Mouse (Mus musculus): Measurements from ENCODE around the gene Ank3. TPM values are rescaled to one million over a fixed set of nuclear protein-coding genes. Genes with fewer than 3 reads are reported as not detected.

The Ank3 gene
- polyA plus RNA-seq, 1 experiment from 2014 or later = 47.6 TPM

DNA sequence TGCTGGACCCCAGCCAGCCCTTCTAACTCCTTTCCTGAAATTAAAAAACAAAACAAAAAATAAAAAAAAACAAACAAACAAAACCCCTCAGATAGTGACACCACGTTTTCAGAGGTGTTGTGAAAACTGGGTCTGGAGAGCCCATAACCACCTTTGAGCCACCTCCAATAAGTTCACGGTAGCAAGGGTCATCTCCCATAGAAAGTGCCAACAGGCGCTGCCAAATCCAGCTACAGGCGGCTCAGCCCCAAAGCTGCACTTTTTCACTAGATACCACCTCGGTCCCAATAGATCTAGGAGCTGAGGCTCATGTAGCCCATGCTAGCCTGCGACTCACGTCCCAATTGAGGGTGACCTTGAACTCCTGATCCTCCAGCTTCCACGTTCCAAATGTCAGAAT, 547.7 kb downstream of the Ank3 start:
- 83% methylated on average over 8 of the region's 8 CpGs for WGBS

GRCm38 (mm10) chr10:69947093-69947492, 548.5 kb downstream of the Ank3 start:
- no peaks in the 10 kb centered on the region for H3K36me3 ChIP-seq (ENCODE audit: insufficient read depth, low read length)
- H3K4me2 ChIP-seq (replicated peaks; ENCODE audit: low read depth, low read length) = no peak overlapping the region
- no peak overlapping the region for H3K4me3 ChIP-seq (ENCODE audit: low read length)
- H3K27ac ChIP-seq (ENCODE audit: low read length) = peak overlapping the region; percentile 17; the same call in 1 of the 2 replicates
- 80% methylated on average over 6 of the region's 6 CpGs for WGBS
- ATAC-seq (ENCODE audit: low FRiP score, low TSS enrichment) = no peak
- no peaks in the 10 kb centered on the region for H3K27me3 ChIP-seq (ENCODE audit: insufficient read depth, low read length)
- H3K9ac ChIP-seq (replicated peaks; ENCODE audit: low read length) = no peak overlapping the region
- no peaks in the 10 kb centered on the region for H3K9me3 ChIP-seq (ENCODE audit: low read length)
- H3K4me1 ChIP-seq (ENCODE audit: insufficient read depth, low read length) = no peaks in the 10 kb centered on the region

More for the DNA sequence above, 547.7 kb downstream of the Ank3 start:
- Histone ChIP-seq H3K9me3 (ENCODE audit: low read length) (no peaks in the 10 kb centered on the region), H3K4me3 (ENCODE audit: low read length) (no peak overlapping the region), H3K4me1 (ENCODE audit: insufficient read depth, low read length) (no peaks in the 10 kb centered on the region), H3K36me3 (ENCODE audit: insufficient read depth, low read length) (no peaks in the 10 kb centered on the region), H3K4me2 (replicated peaks; ENCODE audit: low read depth, low read length) (no peak overlapping the region), H3K9ac (replicated peaks; ENCODE audit: low read length) (no peak overlapping the region), H3K27me3 (ENCODE audit: insufficient read depth, low read length) (no peaks in the 10 kb centered on the region), H3K27ac (ENCODE audit: low read length) (peak overlapping the region; percentile 17; the same call in 1 of the 2 replicates)
- ATAC-seq (ENCODE audit: low FRiP score, low TSS enrichment) = no peak

DNA sequence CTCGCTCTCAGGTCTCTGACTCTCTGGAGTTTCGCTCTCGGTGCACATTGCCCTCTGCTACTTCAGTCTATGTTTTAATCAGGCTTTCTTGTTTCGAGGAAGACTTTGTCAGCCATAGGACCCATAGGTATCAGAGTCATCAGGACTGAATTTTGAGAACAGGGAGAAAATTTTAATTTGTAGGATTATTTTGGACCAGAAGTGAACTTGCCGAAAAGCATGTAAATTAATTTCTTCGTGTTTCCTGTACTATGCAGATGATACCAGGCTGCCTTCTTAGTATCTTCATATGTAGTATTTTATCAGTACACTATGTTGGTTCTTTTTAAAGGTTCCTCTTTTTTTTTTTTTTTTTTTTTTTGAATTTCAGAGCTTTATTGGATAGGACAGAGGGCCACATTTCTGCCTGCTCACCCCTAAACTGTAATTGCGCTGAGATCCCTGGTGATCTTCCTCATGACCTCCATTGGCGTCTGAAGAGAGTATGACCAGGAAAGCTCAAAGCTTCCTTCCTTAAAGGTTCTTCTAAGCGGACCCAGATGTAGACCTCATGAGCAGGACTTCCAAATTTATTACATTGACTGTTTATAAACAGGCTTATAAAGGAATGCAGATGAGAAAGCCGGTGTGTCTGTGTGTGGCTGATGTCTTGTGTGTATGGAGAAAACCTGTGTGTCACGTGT, 551.8 kb downstream of the Ank3 start:
- WGBS = 94% methylated on average over 11 of the region's 11 CpGs
- no peaks in the 10 kb centered on the region for H3K4me1 ChIP-seq (ENCODE audit: insufficient read depth, low read length)
- ATAC-seq (ENCODE audit: low FRiP score, low TSS enrichment) = no peak
- H3K36me3 ChIP-seq (ENCODE audit: insufficient read depth, low read length) = peaks cover 13% of the 10 kb centered on the region; the same call in 1 of the 2 replicates
- H3K27me3 ChIP-seq (ENCODE audit: insufficient read depth, low read length) = no peaks in the 10 kb centered on the region
- H3K9ac ChIP-seq (replicated peaks; ENCODE audit: low read length) = no peak overlapping the region
- H3K4me3 ChIP-seq (ENCODE audit: low read length) = no peak overlapping the region
- no peak overlapping the region for H3K4me2 ChIP-seq (replicated peaks; ENCODE audit: low read depth, low read length)
- no peaks in the 10 kb centered on the region for H3K9me3 ChIP-seq (ENCODE audit: low read length)
- H3K27ac ChIP-seq (ENCODE audit: low read length) = no peak overlapping the region

DNA sequence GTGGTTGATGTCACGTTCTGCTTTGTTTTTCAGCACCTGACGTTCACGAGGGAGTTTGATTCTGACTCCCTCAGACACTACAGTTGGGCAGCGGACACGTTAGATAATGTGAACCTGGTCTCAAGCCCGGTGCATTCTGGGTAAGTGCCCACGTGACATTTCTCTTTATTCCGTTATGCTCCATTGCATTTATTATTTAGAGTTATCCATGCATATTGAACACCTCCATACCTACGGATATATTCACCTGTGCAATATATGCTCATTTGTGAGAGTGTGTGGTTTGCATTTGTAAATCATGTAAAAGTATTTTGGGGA, 552.3 kb downstream of the Ank3 start:
- Histone ChIP-seq H3K4me3 (ENCODE audit: low read length) (no peak overlapping the region), H3K27ac (ENCODE audit: low read length) (no peak overlapping the region), H3K9ac (replicated peaks; ENCODE audit: low read length) (no peak overlapping the region), H3K9me3 (ENCODE audit: low read length) (no peaks in the 10 kb centered on the region), H3K36me3 (ENCODE audit: insufficient read depth, low read length) (peaks cover 13% of the 10 kb centered on the region; the same call in 1 of the 2 replicates), H3K4me1 (ENCODE audit: insufficient read depth, low read length) (no peaks in the 10 kb centered on the region), H3K27me3 (ENCODE audit: insufficient read depth, low read length) (no peaks in the 10 kb centered on the region), H3K4me2 (replicated peaks; ENCODE audit: low read depth, low read length) (no peak overlapping the region)
- 84% methylated on average over 9 of the region's 9 CpGs for WGBS
- no peak for ATAC-seq (ENCODE audit: low FRiP score, low TSS enrichment)

- H3K27me3 ChIP-seq (ENCODE audit: insufficient read depth, low read length) = no peaks in the 10 kb centered on the region
- no peak for ATAC-seq (ENCODE audit: low FRiP score, low TSS enrichment)
- WGBS = 85% methylated on average over 4 of the region's 4 CpGs
- no peaks in the 10 kb centered on the region for H3K4me1 ChIP-seq (ENCODE audit: insufficient read depth, low read length)
- peaks cover 19% of the 10 kb centered on the region for H3K36me3 ChIP-seq (ENCODE audit: insufficient read depth, low read length)
- H3K9ac ChIP-seq (replicated peaks; ENCODE audit: low read length) = no peak overlapping the region
- H3K27ac ChIP-seq (ENCODE audit: low read length) = no peak overlapping the region
- H3K4me2 ChIP-seq (replicated peaks; ENCODE audit: low read depth, low read length) = no peak overlapping the region
- H3K9me3 ChIP-seq (ENCODE audit: low read length) = no peaks in the 10 kb centered on the region
- H3K4me3 ChIP-seq (ENCODE audit: low read length) = no peak overlapping the region
These were observed 552.9 kb downstream of the Ank3 start for GRCm38 (mm10) chr10:69951426-69951825.

GRCm38 (mm10) chr10:69952316-69952715, 553.7 kb downstream of the Ank3 start:
- no peak for ATAC-seq (ENCODE audit: low FRiP score, low TSS enrichment)

GRCm38 (mm10) chr10:69954657-69955267, 556.2 kb downstream of the Ank3 start:
- WGBS = 77% methylated on average over 9 of the region's 9 CpGs
- no peak for ATAC-seq (ENCODE audit: low FRiP score, low TSS enrichment)
- Histone ChIP-seq H3K27me3 (ENCODE audit: insufficient read depth, low read length) (no peaks in the 10 kb centered on the region), H3K9ac (replicated peaks; ENCODE audit: low read length) (no peak overlapping the region), H3K4me1 (ENCODE audit: insufficient read depth, low read length) (no peaks in the 10 kb centered on the region), H3K36me3 (ENCODE audit: insufficient read depth, low read length) (peaks cover 24% of the 10 kb centered on the region), H3K9me3 (ENCODE audit: low read length) (no peaks in the 10 kb centered on the region), H3K4me3 (ENCODE audit: low read length) (no peak overlapping the region), H3K4me2 (replicated peaks; ENCODE audit: low read depth, low read length) (no peak overlapping the region), H3K27ac (ENCODE audit: low read length) (no peak overlapping the region)

More at GRCm38 (mm10) chr10:69952316-69952715, 553.7 kb downstream of the Ank3 start:
- Histone ChIP-seq H3K36me3 (ENCODE audit: insufficient read depth, low read length) (peaks cover 20% of the 10 kb centered on the region), H3K9me3 (ENCODE audit: low read length) (no peaks in the 10 kb centered on the region), H3K4me2 (replicated peaks; ENCODE audit: low read depth, low read length) (no peak overlapping the region), H3K27me3 (ENCODE audit: insufficient read depth, low read length) (no peaks in the 10 kb centered on the region), H3K4me3 (ENCODE audit: low read length) (no peak overlapping the region), H3K27ac (ENCODE audit: low read length) (no peak overlapping the region), H3K4me1 (ENCODE audit: insufficient read depth, low read length) (no peaks in the 10 kb centered on the region), H3K9ac (replicated peaks; ENCODE audit: low read length) (no peak overlapping the region)
- 100% methylated on average over 1 of the region's 1 CpGs for WGBS

DNA sequence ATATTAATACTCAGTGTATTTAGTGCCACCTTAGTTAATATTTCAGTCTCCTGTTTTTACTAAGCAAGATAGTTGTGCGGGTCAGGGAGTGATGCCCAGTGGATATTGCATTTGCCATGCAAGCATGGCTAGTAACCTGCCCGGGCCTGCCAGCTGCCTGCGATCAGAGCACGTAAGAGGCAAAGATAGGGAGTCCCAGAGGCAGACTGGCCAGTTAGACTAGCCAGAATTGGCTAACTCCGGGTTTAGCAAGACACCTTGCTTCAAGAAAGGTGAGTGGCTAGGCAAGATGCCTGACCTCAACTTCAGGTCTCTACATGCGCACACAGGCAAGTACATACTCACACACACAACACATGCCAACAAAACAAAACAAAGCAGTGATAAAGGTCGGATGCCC, 563.7 kb downstream of the Ank3 start:
- WGBS = 91% methylated on average over 7 of the region's 7 CpGs
- H3K4me3 ChIP-seq (ENCODE audit: low read length) = no peak overlapping the region
- no peak overlapping the region for H3K4me2 ChIP-seq (replicated peaks; ENCODE audit: low read depth, low read length)

GRCm38 (mm10) chr10:69962976-69963375, 564.4 kb downstream of the Ank3 start:
- H3K9ac ChIP-seq (replicated peaks; ENCODE audit: low read length) = no peak overlapping the region

More for the DNA sequence above, 563.7 kb downstream of the Ank3 start:
- no peak overlapping the region for H3K27ac ChIP-seq (ENCODE audit: low read length)
- no peaks in the 10 kb centered on the region for H3K9me3 ChIP-seq (ENCODE audit: low read length)
- H3K36me3 ChIP-seq (ENCODE audit: insufficient read depth, low read length) = 0 out of 2 replicates have a peak, but pooled peaks cover 15% of the 10 kb centered on the region
- no peak for ATAC-seq (ENCODE audit: low FRiP score, low TSS enrichment)
- H3K27me3 ChIP-seq (ENCODE audit: insufficient read depth, low read length) = no peaks in the 10 kb centered on the region
- no peak overlapping the region for H3K9ac ChIP-seq (replicated peaks; ENCODE audit: low read length)
- no peaks in the 10 kb centered on the region for H3K4me1 ChIP-seq (ENCODE audit: insufficient read depth, low read length)

GRCm38 (mm10) chr10:69964611-69965010, 566.0 kb downstream of the Ank3 start:
- no peaks in the 10 kb centered on the region for H3K27me3 ChIP-seq (ENCODE audit: insufficient read depth, low read length)
- 7% methylated on average over 5 of the region's 5 CpGs for WGBS
- no peak overlapping the region for H3K4me2 ChIP-seq (replicated peaks; ENCODE audit: low read depth, low read length)
- no peak for ATAC-seq (ENCODE audit: low FRiP score, low TSS enrichment)
- no peak overlapping the region for H3K27ac ChIP-seq (ENCODE audit: low read length)
- H3K36me3 ChIP-seq (ENCODE audit: insufficient read depth, low read length) = 0 out of 2 replicates have a peak, but pooled peaks cover 16% of the 10 kb centered on the region
- H3K4me1 ChIP-seq (ENCODE audit: insufficient read depth, low read length) = no peaks in the 10 kb centered on the region
- H3K9ac ChIP-seq (replicated peaks; ENCODE audit: low read length) = no peak overlapping the region
- H3K4me3 ChIP-seq (ENCODE audit: low read length) = no peak overlapping the region
- H3K9me3 ChIP-seq (ENCODE audit: low read length) = no peaks in the 10 kb centered on the region

More at GRCm38 (mm10) chr10:69962976-69963375, 564.4 kb downstream of the Ank3 start:
- 83% methylated on average over 7 of the region's 7 CpGs for WGBS
- Histone ChIP-seq H3K4me3 (ENCODE audit: low read length) (no peak overlapping the region), H3K9me3 (ENCODE audit: low read length) (no peaks in the 10 kb centered on the region), H3K27me3 (ENCODE audit: insufficient read depth, low read length) (no peaks in the 10 kb centered on the region), H3K4me1 (ENCODE audit: insufficient read depth, low read length) (no peaks in the 10 kb centered on the region), H3K27ac (ENCODE audit: low read length) (no peak overlapping the region), H3K4me2 (replicated peaks; ENCODE audit: low read depth, low read length) (no peak overlapping the region), H3K36me3 (ENCODE audit: insufficient read depth, low read length) (0 out of 2 replicates have a peak, but pooled peaks cover 15% of the 10 kb centered on the region)
- ATAC-seq (ENCODE audit: low FRiP score, low TSS enrichment) = no peak
